Mouse (Mus musculus): Measurements from ENCODE around the gene Ndufaf5. TPM values are rescaled to one million over a fixed set of nuclear protein-coding genes. Genes with fewer than 3 reads are reported as not detected.
"Not testable (repeated sequence)": the region's sequence is repeated elsewhere in the genome, so short reads cannot be mapped to it uniquely, and the experiment has no call there.

Ndufaf5 gene
- polyA plus RNA-seq (2015; fragmentation: Nextera tagmentation; extraction: Ambion mirVana), result 15.2 and 16.8 TPM in 2 replicates

- Histone ChIP-seq H3K36me3 (ENCODE audit: control insufficient read depth, insufficient read depth, low read length) (no peaks in the 10 kb centered on the region), H3K27ac (replicated peaks) (peak within 1 kb of the TSS; percentile 49), H3K9ac (ENCODE audit: low read length) (peak within 1 kb of the TSS; percentile 85), H3K9me3 (ENCODE audit: control insufficient read depth, low read length) (no peaks in the 10 kb centered on the region), H3K27me3 (ENCODE audit: control insufficient read depth, insufficient read depth, low read length) (no peaks in the 10 kb centered on the region), H3K4me3 (ENCODE audit: low read depth, low read length) (peak within 1 kb of the TSS; percentile 83), H3K4me1 (replicated peaks; ENCODE audit: control insufficient read depth, insufficient read depth) (no peaks in the 10 kb centered on the region; the same call in 1 of the 2 replicates), H3K4me2 (replicated peaks; ENCODE audit: low read depth) (peak within 1 kb of the TSS; percentile 83)
- TF ChIP-seq EP300 (optimal IDR thresholded peaks at IDR 0.05), result no peak
- no peak for TF ChIP-seq CTCF (IDR thresholded peaks at IDR 0.05; ENCODE audit: low read depth)
- ATAC-seq (ENCODE audit: low FRiP score, low TSS enrichment) (peak; percentile 99), DNase-seq (ENCODE audit: low spot score) (peak; percentile 94)
- under 1% methylated on average over 43 of the region's 43 CpGs for WGBS
Measured at GRCm38 (mm10) chr2:140170127-140170802, at the start of gene Ndufaf5, which contains the start of gene Esf1. Gene Ndufaf5, plus strand, starts transcription at chr2:140170649. Gene Esf1, minus strand, starts transcription at chr2:140170564.

- H3K4me3 ChIP-seq (ENCODE audit: low read depth, low read length), result no peak overlapping the region
- DNase-seq (ENCODE audit: low spot score) (no peak), ATAC-seq (ENCODE audit: low FRiP score, low TSS enrichment) (no peak)
- H3K9me3 ChIP-seq (ENCODE audit: control insufficient read depth, low read length), result no peaks in the 10 kb centered on the region
- no peaks in the 10 kb centered on the region for H3K4me1 ChIP-seq (replicated peaks; ENCODE audit: control insufficient read depth, insufficient read depth)
- WGBS, result 91% methylated on average over 2 of the region's 2 CpGs
- no peak overlapping the region for H3K9ac ChIP-seq (ENCODE audit: low read length)
- no peak overlapping the region for H3K27ac ChIP-seq (replicated peaks)
- H3K36me3 ChIP-seq (ENCODE audit: control insufficient read depth, insufficient read depth, low read length), result peaks cover 36% of the 10 kb centered on the region
- H3K4me2 ChIP-seq (replicated peaks; ENCODE audit: low read depth), result no peak overlapping the region
- TF ChIP-seq EP300 (optimal IDR thresholded peaks at IDR 0.05), result no peak
- no peak for TF ChIP-seq CTCF (IDR thresholded peaks at IDR 0.05; ENCODE audit: low read depth)
- H3K27me3 ChIP-seq (ENCODE audit: control insufficient read depth, insufficient read depth, low read length), result no peaks in the 10 kb centered on the region
Measured at GRCm38 (mm10) chr2:140125516-140125915, 44.9 kb upstream of the Ndufaf5 start.

GRCm38 (mm10) chr2:140151743-140152142 lies 18.7 kb upstream of the Ndufaf5 start, which contains the start of gene Gm17374:
Gene Gm17374, plus strand, starts transcription at chr2:140152043.
- H3K36me3 ChIP-seq (ENCODE audit: control insufficient read depth, insufficient read depth, low read length); H3K9ac ChIP-seq (ENCODE audit: low read length); DNase-seq (ENCODE audit: low spot score); ATAC-seq (ENCODE audit: low FRiP score, low TSS enrichment); H3K4me2 ChIP-seq (replicated peaks; ENCODE audit: low read depth); H3K27ac ChIP-seq (replicated peaks); H3K27me3 ChIP-seq (ENCODE audit: control insufficient read depth, insufficient read depth, low read length); H3K4me1 ChIP-seq (replicated peaks; ENCODE audit: control insufficient read depth, insufficient read depth); H3K4me3 ChIP-seq (ENCODE audit: low read depth, low read length); H3K9me3 ChIP-seq (ENCODE audit: control insufficient read depth, low read length): not testable (repeated sequence)
- 87% methylated on average over 4 of the region's 4 CpGs for WGBS

GRCm38 (mm10) chr2:140159186-140159730 lies 11.2 kb upstream of the Ndufaf5 start:
- DNase-seq (ENCODE audit: low spot score) (no peak), ATAC-seq (ENCODE audit: low FRiP score, low TSS enrichment) (no peak)
- Histone ChIP-seq H3K36me3 (ENCODE audit: control insufficient read depth, insufficient read depth, low read length) (peaks cover 8% of the 10 kb centered on the region), H3K27me3 (ENCODE audit: control insufficient read depth, insufficient read depth, low read length) (no peaks in the 10 kb centered on the region), H3K9me3 (ENCODE audit: control insufficient read depth, low read length) (no peaks in the 10 kb centered on the region), H3K4me3 (ENCODE audit: low read depth, low read length) (no peak overlapping the region), H3K27ac (replicated peaks) (no peak overlapping the region), H3K9ac (ENCODE audit: low read length) (no peak overlapping the region), H3K4me1 (replicated peaks; ENCODE audit: control insufficient read depth, insufficient read depth) (no peaks in the 10 kb centered on the region), H3K4me2 (replicated peaks; ENCODE audit: low read depth) (no peak overlapping the region)
- TF ChIP-seq CTCF (IDR thresholded peaks at IDR 0.05; ENCODE audit: low read depth) (peak; percentile 75), EP300 (optimal IDR thresholded peaks at IDR 0.05) (no peak)
- 76% methylated on average over 3 of the region's 3 CpGs for WGBS

GRCm38 (mm10) chr2:140163351-140163854 lies 7.0 kb upstream of the Ndufaf5 start:
- peaks cover 5% of the 10 kb centered on the region; the same call in 1 of the 2 replicates for H3K36me3 ChIP-seq (ENCODE audit: control insufficient read depth, insufficient read depth, low read length)
- no peak overlapping the region for H3K4me2 ChIP-seq (replicated peaks; ENCODE audit: low read depth)
- H3K27me3 ChIP-seq (ENCODE audit: control insufficient read depth, insufficient read depth, low read length), result no peaks in the 10 kb centered on the region
- DNase-seq (ENCODE audit: low spot score) (no peak), ATAC-seq (ENCODE audit: low FRiP score, low TSS enrichment) (no peak)
- no peaks in the 10 kb centered on the region for H3K9me3 ChIP-seq (ENCODE audit: control insufficient read depth, low read length)
- no peak overlapping the region for H3K9ac ChIP-seq (ENCODE audit: low read length)
- H3K4me1 ChIP-seq (replicated peaks; ENCODE audit: control insufficient read depth, insufficient read depth), result no peaks in the 10 kb centered on the region
- WGBS, result 83% methylated on average over 5 of the region's 5 CpGs
- H3K4me3 ChIP-seq (ENCODE audit: low read depth, low read length), result no peak overlapping the region
- no peak overlapping the region for H3K27ac ChIP-seq (replicated peaks)
- TF ChIP-seq EP300 (optimal IDR thresholded peaks at IDR 0.05) (no peak), CTCF (IDR thresholded peaks at IDR 0.05; ENCODE audit: low read depth) (no peak)

GRCm38 (mm10) chr2:140169057-140169456 lies 1.4 kb upstream of the Ndufaf5 start:
- DNase-seq (ENCODE audit: low spot score), result no peak
- Histone ChIP-seq H3K4me3 (ENCODE audit: low read depth, low read length) (no peak overlapping the region), H3K27ac (replicated peaks) (no peak overlapping the region), H3K4me2 (replicated peaks; ENCODE audit: low read depth) (no peak overlapping the region), H3K9ac (ENCODE audit: low read length) (no peak overlapping the region), H3K4me1 (replicated peaks; ENCODE audit: control insufficient read depth, insufficient read depth) (no peaks in the 10 kb centered on the region; the same call in 1 of the 2 replicates), H3K36me3 (ENCODE audit: control insufficient read depth, insufficient read depth, low read length) (peaks cover 3% of the 10 kb centered on the region; the same call in 1 of the 2 replicates), H3K27me3 (ENCODE audit: control insufficient read depth, insufficient read depth, low read length) (no peaks in the 10 kb centered on the region), H3K9me3 (ENCODE audit: control insufficient read depth, low read length) (no peaks in the 10 kb centered on the region)
- 71% methylated on average over 1 of the region's 1 CpGs for WGBS
- ATAC-seq (ENCODE audit: low FRiP score, low TSS enrichment), result no peak
- TF ChIP-seq EP300 (optimal IDR thresholded peaks at IDR 0.05) (no peak), CTCF (IDR thresholded peaks at IDR 0.05; ENCODE audit: low read depth) (no peak)
